Mouse (Mus musculus): ENCODE data around the gene H2afy. TPM values are rescaled to one million over a fixed set of nuclear protein-coding genes. Genes with fewer than 3 reads are reported as not detected.
"Not testable (repeated sequence)": the region's sequence is repeated elsewhere in the genome, so short reads cannot be mapped to it uniquely, and the experiment has no call there.

The H2afy gene
- total RNA-seq, 4 experiments from 2014 or later: 93.1 to 120 (median 103) TPM

DNA sequence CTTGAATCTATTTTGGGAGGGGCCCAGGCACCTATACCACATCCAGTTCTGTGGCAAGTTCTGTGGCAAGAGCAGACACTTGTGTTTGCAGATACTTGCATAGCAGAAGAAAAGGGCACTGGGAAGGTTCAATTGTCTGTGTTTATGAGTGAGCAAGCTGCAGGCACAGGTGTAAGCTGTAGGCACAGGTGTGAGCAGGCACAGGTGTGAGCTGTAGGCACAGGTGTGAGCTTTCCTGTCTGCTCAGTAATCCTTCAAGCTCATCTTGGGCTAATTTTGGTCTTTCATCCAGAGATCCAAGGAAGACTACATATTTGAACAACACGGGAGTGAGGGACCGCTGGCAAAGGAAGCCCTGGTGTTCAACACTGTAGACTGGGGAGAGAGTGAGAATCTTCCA, 56.5 kb downstream of the H2afy start:
- no peak for DNase-seq (ENCODE audit: low spot score in 2 of 2)

DNA sequence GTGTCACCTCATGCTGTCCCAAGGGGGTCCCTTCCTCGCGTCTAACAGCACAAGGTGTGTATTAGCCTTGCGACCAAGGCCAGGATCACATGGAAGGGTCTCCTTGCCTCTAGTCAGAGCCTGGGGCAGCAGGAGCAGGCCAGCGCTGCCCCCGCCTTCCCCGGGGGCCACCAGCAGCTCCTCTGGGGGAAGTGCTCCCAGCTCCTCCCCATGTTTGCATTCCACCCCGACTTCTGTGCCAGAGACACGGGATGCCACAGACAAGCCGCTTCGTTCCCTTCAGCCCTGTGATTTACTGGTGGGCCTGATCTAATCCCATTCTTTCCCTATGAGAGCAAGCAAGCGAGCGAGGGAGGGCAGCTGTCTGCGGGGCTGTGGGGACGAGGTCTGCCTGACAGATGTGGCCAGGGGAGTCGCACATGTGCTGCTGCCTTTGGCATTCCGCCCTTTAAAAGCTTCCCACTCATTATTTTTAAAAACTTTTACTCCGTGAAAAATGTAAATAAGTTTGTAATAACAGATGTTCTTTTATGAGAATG, 57.4 kb downstream of the H2afy start:
- DNase-seq (ENCODE audit: low spot score in 2 of 2): no peak

DNA sequence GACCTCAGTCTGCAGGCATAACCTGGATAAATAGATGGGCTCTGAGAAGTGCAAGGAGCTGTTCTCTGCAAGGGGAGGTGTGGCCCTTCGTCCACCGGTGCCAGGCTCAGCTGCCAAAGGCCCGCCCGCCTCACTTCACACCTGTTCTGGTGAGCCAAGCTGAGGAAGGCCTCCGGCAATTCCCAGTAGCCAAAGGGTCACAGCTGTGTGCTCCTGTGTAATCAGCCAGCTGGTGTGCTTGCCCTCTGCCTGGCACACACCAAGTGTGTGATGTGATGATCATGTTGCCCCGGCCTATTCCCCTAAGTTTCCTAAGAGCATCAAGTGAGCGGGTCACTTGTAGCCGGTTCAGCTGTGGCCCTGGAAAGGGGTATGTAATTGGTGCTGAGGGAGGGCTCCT, 60.2 kb downstream of the H2afy start:
- no peak for DNase-seq (ENCODE audit: low spot score in 2 of 2)

DNA sequence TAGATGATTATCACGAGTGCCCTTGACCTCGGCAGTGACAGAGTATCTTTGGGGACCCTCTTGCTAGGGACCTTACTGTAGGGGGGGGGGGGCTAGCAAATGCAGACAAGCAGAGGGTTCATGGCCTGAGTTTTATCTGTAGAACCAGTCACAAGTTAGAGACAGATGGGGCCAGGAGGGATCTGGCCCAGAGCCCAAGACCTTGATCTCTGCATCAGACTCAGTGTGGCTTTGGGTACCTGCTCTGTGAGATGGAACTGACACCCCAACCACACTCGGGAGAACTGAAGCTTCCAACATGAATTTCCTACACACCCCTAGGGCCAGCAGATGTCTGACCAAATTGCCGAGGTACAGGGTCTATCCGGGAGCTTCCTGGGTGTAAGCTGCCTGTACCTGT, 63.0 kb downstream of the H2afy start:
- DNase-seq (ENCODE audit: low spot score in 2 of 2): no peak

DNA sequence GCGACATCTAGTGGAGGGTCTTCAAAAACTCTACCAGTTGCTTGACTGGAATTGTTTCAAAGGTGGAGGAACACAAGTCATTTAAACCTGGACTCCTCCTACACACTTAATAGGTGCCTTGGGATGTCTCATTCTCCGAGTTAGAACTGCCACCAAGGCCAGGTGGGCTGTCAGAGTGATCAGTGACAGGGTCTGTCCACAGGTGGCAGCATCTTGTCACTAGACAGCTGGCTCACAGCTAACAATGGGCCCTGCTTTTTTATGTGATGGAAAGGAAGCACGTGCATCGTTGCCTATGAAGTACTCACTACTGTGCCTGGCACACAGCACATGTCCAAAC, 63.9 kb downstream of the H2afy start:
- DNase-seq (ENCODE audit: low spot score in 2 of 2): no peak

DNA sequence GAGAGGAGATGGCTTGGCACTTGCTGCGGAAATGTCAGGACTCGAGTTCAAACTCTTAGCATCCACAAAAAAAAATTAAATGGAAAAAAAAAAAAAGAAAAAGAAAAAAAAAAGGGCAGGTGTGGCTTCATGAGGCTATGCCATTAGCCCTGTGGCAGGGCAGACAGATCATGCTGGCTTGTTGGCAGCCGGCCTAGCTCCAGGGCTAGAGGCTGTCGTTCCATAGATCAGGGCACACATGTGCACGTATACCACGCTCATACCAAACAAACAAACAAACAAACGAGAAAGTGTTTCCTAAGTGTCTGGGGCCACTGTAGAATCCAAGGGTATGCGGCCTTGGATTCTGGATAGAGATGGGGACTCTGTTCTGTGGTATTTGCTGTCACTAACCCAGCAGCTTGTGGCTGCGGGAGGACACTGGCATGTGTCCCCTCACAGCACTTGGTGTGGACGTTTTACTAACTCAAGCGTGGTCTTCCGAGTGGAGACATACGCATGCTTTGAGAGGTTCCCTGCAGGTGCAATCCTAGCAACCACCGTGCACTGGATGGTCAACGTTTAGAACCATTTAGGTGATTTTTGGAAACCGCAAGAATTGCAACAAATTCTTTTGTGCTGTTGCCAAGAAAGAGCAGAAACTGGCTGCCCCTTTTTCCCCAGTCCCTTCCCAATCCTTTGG, 64.4 kb downstream of the H2afy start:
- no peak for DNase-seq (ENCODE audit: low spot score in 2 of 2)

DNA sequence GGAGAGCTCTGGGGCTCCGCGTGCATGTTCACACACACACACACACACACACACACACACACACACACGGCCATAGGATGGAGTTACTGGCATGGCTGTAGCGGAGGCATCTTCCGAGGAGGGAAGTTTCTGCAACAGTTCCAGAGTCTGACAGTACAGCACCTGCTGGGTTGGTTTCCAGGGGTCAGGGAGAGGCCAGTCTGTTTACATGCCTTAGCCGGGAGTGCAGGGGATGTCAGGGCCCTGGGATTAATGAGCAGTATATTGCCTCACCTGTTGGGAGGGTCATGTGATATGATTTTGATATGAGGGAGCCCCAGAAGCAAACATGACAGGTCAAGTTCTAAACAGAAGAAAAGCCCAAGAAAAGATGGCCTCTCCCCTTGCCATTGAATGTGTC, 66.5 kb downstream of the H2afy start:
- DNase-seq (ENCODE audit: low spot score in 2 of 2): no peak

DNA sequence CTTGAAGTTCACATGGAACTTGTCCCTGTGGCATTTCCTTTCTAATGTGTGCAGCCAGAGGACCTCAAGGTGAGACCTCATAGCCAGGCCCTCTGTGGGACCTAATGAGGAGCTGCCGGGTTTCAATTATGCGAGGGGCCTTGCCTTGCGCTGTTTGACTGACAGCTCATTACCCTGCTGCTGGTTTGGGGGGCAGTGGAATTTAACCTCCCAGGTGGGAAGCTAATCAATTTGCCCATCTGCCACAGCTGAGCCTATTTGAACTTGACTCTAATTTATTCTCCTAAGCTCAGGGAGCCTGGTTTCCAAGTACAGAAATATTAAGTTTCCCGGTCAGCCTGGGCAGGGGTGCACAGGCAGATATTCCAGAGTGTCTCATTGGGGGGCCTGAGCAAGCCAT, 67.6 kb downstream of the H2afy start:
- no peak for DNase-seq (ENCODE audit: low spot score in 2 of 2)

DNA sequence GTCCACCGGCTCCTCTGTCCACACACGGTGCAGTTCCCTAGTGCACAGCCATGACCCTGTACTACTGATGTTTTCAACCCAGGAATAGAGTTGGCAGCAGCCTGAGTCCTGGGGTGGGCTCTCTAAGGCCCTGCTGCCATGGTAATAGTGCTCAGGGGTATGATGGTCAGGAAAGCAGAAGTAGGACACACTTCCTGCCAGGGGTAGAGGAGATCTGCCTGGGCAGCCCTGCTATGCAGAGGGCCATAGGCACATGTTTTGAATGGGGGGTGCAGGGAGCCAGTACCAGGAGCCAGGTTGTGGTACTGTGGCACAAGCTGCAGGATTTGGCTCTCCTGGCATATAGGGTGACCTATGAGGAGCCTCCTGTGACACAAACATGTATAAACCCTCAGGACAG, 69.3 kb downstream of the H2afy start:
- no peak for DNase-seq (ENCODE audit: low spot score in 2 of 2)

DNA sequence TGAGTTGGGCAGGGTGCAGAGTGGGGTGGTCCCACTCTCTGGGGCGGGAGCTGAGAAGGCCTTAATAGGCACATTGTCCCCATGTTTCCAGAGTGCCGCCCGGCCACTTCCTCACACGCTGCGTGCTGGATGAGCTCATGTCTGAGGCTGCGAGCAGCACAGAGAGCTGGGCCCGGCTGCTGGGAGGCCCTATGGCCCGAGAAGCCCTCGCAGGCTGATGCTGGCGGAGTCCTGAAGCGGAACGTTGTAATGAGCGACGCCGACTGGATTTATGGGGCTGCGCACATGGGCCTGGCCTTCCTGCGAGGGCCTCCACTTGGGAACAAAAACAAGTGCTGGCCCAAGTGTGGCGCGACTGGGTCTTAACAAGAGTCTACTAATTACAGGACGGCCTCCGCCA, 70.0 kb downstream of the H2afy start:
- DNase-seq (ENCODE audit: low spot score in 2 of 2): no peak

DNA sequence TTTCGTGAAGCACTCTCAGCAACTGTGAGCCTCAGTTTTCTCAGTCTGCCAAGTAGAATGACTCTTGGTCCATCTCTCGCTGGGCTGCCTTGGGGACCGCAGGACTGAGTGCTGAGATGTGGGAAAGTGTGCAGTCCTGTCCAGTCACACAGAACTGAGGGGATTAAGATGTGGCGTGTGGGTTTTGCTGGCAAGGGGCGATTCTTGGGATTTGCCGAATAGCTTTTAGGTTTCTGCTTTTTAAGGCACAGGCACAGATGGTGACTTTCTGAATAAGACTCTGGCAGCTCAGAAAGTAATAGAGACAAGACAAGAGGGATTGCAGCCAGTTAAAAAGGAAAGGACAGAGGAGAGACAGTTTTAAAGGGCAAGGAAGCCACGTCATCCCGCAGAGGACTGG, 78.4 kb downstream of the H2afy start:
- no peak for DNase-seq (ENCODE audit: low spot score in 2 of 2)

DNA sequence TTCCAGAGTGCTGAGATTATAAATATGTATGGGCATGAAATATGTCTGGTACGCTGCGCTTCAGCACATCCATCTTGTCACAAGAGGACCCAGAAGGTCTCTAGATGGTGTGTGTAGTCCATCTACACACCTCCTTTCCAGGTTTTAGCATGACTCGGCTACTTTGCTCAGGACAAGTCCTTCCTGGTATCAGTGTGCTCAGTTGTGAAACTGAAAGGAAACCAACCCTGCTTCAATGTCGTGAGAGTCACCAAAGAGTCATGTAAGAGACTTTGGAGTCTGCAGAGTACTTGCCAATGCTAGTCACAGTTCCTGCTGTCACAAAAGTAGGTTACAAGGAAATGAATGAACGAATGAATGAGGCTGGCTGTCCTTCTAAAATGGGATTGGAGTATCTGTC, 80.4 kb downstream of the H2afy start:
- DNase-seq (ENCODE audit: low spot score in 2 of 2): no peak

DNA sequence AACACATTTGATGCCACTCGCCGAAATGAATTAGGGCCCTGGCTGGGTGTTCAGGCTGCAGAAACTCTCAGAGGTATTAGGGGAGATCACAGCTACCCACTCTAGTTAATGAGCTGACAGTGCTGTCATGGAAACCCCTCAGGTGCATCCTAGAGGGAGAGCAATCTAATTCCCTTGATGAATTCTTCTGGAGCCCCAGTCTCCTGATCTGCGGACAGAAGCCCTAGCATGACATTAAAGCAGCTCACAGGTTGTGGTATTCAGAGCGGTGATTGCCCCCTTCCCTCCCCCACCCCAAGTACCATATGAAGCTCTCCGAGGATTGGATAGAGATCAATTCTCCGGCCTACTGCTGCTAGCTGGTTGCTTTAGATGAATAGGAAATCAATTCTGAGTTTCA, 82.1 kb downstream of the H2afy start:
- DNase-seq (ENCODE audit: low spot score in 2 of 2): no peak

DNA sequence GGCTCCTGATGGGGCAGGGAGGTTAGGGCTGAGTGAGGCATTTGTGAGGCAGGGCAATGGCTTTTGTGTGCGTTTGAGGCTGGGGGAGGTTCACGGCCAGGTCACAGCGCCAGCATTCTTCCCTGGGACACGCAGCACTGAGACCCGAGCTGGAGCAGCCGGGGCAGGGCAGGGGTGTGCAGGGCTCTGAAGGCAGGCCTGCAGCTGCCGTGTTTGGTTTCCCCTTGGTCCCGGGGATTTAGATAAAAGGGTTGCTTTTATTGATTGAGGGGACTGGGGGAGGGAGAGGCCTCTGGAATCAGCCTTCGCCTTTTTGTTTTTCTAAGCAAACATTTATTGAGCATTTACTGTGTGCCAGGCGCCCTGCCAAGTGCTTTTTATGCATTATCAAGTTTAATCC, 83.4 kb downstream of the H2afy start:
- DNase-seq (ENCODE audit: low spot score in 2 of 2): no peak

DNA sequence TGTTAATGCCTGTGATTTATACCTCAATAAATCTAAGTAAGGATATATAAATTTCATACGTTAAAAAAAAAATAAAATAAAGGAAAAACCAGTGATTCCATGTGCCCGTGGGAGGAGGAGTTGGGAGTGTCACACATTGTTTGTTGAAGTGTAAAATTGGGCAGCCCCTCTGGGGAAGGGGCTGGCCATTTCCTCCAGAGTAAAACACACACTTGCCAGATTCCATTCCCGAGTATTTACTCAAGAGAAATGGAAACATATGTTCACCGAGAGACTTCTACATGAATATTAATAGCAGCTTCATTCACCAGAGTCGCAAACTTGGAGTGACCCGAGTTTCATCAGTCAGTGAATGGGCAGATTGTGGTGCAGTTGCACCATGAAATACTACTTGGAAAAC, 85.9 kb downstream of the H2afy start:
- no peak for DNase-seq (ENCODE audit: low spot score in 2 of 2)

DNA sequence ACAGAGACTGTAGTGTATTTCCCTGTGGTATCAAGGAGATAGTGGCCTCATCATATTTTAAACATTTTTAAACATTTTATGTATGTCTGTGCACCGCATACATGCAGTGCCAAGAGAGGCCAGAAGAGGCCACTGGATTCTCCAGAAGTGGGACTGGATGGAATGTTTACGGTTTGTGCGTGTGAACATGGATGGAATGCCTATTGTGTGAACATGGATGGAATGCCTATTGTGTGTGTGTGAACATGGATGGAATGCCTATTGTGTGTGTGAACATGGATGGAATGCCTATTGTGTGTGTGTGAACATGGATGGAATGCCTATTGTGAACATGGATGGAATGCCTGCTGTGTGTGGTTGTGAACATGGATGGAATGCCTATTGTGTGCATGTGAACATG, 93.9 kb downstream of the H2afy start:
- DNase-seq (ENCODE audit: low spot score in 2 of 2): no peak

DNA sequence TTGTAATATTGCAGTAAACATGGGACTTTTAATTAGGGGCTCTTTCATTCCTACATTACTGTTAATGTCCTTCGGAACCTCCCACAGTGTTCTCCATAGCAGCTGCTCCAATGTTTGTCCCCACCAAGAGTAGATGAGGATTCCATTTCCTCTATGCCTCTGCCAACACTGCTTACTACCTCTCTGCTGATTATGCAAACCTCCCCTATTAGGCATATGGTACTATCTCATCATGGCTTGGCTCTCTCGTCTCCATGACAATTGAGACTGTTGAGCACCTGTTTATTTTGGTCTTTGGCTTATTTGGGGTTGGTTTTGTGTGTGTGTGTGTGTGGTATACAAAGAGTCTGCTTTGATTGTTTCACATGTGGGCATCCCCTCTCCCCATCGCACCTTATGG, 95.5 kb downstream of the H2afy start:
- DNase-seq (ENCODE audit: low spot score in 2 of 2): no peak

DNA sequence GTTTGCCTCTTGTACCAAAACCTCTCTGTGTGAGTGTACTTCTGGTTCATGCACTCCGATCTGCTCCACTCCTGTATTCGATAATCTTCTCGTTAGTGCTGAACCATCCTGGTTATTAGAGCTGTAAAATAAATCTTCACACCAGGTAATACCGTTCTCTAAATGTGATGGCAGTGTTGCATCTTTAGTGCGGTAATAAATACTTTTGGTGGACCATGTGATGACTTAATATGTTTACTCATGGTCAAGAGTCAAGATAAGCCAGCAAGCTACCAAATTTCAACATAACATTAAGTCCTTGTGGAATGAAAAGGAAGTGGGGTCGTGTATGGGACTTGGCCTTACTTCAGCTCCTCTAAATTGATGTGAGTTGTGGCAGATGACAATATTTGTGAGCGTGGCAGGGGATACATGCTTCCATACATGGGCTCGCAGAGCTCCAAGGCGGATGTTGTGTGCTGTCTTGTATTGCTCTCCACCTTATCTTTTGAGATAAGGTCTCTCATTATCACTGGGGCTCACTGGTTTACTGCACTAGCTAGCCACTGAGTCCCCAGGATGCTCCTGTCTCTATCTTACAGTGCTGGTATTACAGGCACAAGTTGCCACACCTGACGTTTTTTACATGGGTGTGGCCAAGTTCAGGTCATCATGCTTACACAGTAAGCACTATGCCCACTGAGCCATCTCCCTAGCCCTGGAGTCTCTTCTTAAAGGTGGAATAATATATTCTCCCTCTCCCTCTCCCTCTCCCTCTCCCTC, 96.4 kb downstream of the H2afy start:
- DNase-seq (ENCODE audit: low spot score in 2 of 2): no peak

DNA sequence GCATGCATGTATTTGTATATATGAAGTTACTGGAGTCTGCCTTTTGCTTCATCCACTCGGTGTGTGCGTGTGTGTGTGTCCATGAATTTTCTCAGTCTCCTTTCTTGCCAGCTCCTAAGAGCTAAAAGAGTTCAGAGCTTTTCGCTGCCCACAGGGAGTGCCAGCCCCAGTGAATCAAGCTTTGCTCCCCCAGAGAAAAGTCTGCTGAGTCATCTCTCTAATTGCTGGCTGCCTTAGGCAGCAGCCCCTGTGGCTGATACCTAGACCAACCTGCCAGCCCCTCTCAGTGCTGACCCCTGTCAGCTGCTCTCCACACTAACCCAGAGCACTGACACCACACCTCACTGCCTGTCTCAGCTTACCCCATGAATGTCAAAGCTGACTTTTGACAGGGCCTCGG, 107.2 kb downstream of the H2afy start:
- DNase-seq (ENCODE audit: low spot score in 2 of 2): no peak

DNA sequence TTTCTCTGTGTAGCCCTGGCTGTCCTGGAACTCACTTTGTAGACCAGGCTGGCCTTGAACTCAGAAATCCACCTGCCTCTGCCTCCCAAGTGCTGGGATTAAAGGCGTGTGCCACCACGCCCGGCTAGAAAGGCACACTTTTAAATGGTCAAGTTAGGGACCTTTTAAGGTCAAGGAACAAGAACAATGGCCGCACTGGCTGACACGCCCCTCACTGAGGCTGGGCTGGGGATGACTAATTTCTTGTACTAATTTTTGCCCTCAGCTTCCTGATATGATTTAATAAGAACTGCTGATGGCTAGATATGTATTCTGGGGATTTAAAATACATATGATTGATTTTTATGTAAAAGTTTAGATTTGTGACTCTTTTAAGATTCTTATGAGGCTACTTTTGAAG, 108.2 kb downstream of the H2afy start:
- DNase-seq (ENCODE audit: low spot score in 2 of 2): not testable (repeated sequence)

DNA sequence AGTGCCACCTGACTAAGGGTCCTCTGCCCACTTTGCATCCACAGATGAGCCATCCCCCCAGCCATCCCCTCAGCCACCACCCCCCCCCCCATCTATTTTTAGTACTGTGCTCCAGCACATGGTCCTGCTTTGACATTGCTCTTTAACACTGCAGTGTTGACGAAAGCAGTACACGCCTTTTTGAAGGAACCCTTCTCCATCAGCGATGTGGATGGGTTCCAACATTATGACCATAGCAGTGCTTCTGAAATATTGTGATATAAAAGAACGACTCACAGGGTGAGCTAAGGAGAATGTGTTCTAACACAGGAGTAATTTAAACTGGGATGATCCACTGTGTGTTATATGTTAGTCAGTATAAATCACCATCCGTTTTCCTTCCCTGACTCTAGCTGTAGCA, 109.5 kb downstream of the H2afy start:
- no peak for DNase-seq (ENCODE audit: low spot score in 2 of 2)

DNA sequence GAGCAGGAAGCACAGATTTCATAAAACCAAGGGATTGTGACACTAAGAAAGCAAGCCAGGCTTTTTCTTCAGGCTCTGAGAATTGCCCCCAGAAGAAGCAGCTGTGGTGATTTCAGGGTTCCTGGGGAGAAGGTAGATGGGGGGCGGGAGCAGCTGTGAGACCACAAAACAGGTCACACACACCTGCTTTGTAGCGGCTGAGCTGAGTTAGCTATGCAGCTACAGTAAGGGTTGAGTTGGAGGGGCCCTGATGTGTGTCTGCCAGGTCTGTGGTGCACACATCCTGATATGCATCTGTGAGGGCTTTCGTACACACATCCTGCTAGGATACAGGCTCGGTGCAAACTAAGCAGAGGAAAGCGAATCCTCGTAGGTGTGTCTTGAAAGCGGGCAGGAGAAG, 110.1 kb downstream of the H2afy start:
- DNase-seq (ENCODE audit: low spot score in 2 of 2): no peak

DNA sequence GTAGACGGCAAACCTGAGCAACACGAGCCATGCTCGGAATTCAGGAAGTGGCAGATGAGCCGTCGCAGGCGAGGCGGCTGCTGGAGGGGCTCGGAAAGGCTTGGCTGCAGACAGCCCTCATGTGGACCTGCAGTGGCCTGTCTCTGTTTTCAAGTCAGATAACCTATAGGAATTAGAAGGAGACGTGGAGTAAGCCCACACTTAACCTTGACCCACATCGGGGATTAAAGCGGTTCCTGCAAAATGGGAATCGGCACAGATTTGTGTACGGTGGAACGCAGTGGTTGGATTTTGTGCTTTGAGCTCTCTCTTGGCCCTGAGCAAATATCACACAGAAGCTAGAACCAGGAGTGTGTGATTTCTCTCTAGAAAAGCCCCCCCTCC, 111.1 kb downstream of the H2afy start:
- DNase-seq (ENCODE audit: low spot score in 2 of 2): no peak
